Mouse (Mus musculus): Measurements from ENCODE around the gene Wnt16. TPM values are rescaled to one million over a fixed set of nuclear protein-coding genes. Genes with fewer than 3 reads are reported as not detected.

Wnt16 gene
- polyA plus RNA-seq, 1 experiment from 2014 or later = 2.0 TPM

- H3K9me3 ChIP-seq (replicated peaks) = no peaks in the 10 kb centered on the region
- ATAC-seq (ENCODE audit: insufficient number of reproducible peaks, low FRiP score) = no peak
- H3K27me3 ChIP-seq (replicated peaks) = no peaks in the 10 kb centered on the region
- no peak overlapping the region for H3K9ac ChIP-seq
- H3K4me3 ChIP-seq = no peak overlapping the region
- WGBS = 56% methylated on average over 14 of the region's 14 CpGs
- no peaks in the 10 kb centered on the region for H3K4me1 ChIP-seq (replicated peaks)
- no peaks in the 10 kb centered on the region for H3K36me3 ChIP-seq
- peak overlapping the region; percentile 24; the same call in 1 of the 2 replicates for H3K4me2 ChIP-seq
- H3K27ac ChIP-seq (ENCODE audit: poor library complexity, severe bottlenecking) = no peak overlapping the region
Observed at GRCm38 (mm10) chr6:22280217-22280861, 7.7 kb upstream of the Wnt16 start.

- whole genome bisulfite sequencing = 86% methylated on average over 4 of the region's 4 CpGs
- no peak for ATAC-seq (ENCODE audit: insufficient number of reproducible peaks, low FRiP score)
Observed at GRCm38 (mm10) chr6:22282405-22282804, 5.6 kb upstream of the Wnt16 start.

GRCm38 (mm10) chr6:22288737-22289460 lies 872 bp downstream of the Wnt16 start:
- WGBS = 1% methylated on average over 38 of the region's 38 CpGs
- peaks cover 40% of the 10 kb centered on the region for H3K27me3 ChIP-seq (replicated peaks)
- 0 out of 2 replicates have a peak, but pooled peaks have one; percentile 22 for ATAC-seq (ENCODE audit: insufficient number of reproducible peaks, low FRiP score)

More at GRCm38 (mm10) chr6:22282405-22282804, 5.6 kb upstream of the Wnt16 start:
- no peak overlapping the region for H3K4me2 ChIP-seq
- H3K36me3 ChIP-seq = no peaks in the 10 kb centered on the region
- no peak overlapping the region for H3K27ac ChIP-seq (ENCODE audit: poor library complexity, severe bottlenecking)
- H3K9me3 ChIP-seq (replicated peaks) = no peaks in the 10 kb centered on the region
- H3K4me1 ChIP-seq (replicated peaks) = no peaks in the 10 kb centered on the region
- no peak overlapping the region for H3K4me3 ChIP-seq
- H3K9ac ChIP-seq = no peak overlapping the region
- peaks cover 10% of the 10 kb centered on the region for H3K27me3 ChIP-seq (replicated peaks)

DNA sequence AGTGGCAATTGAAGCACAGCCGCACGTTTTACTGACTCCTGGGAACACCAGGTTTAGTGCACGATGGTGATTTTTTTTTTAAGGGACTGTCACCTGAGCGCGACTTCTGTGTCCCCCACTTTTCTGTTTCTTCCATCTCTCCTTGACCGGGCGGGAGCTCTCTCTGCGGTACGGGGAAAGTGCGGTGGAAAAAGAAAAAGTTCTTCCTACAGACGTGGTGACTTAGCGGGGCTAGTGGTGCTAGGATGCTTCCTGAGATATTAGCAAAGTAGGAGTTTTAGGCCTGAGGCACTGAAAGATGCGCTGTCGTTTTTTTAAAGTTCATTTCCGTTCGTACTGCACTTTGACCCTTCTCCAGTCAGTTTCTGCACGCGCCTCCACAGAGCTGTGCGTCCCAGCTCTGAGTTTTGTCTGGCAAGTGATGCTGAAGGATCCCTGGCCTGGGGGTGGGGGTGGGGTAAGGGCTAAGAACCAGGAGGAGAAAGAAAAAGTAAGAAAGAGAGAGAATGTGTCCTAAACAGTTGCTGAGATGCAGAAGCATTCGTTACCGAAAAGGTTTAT lies 1.5 kb downstream of the Wnt16 start:
- 4% methylated on average over 21 of the region's 21 CpGs for WGBS
- H3K27ac ChIP-seq (ENCODE audit: poor library complexity, severe bottlenecking) = no peak overlapping the region
- no peaks in the 10 kb centered on the region for H3K36me3 ChIP-seq
- peak overlapping the region; percentile 61; the same call in 1 of the 2 replicates for H3K9ac ChIP-seq
- peaks cover 40% of the 10 kb centered on the region for H3K27me3 ChIP-seq (replicated peaks)
- H3K4me3 ChIP-seq = peak overlapping the region; percentile 56
- ATAC-seq (ENCODE audit: insufficient number of reproducible peaks, low FRiP score) = no peak
- H3K4me2 ChIP-seq = peak overlapping the region; percentile 97
- H3K4me1 ChIP-seq (replicated peaks) = peaks cover 21% of the 10 kb centered on the region
- H3K9me3 ChIP-seq (replicated peaks) = no peaks in the 10 kb centered on the region

More at GRCm38 (mm10) chr6:22288737-22289460, 872 bp downstream of the Wnt16 start:
- Histone ChIP-seq H3K9me3 (replicated peaks) (no peaks in the 10 kb centered on the region), H3K4me1 (replicated peaks) (peaks cover 21% of the 10 kb centered on the region), H3K27ac (ENCODE audit: poor library complexity, severe bottlenecking) (no peak overlapping the region), H3K4me2 (peak overlapping the region; percentile 97), H3K4me3 (peak overlapping the region; percentile 56), H3K36me3 (no peaks in the 10 kb centered on the region), H3K9ac (peak overlapping the region; percentile 61)

DNA sequence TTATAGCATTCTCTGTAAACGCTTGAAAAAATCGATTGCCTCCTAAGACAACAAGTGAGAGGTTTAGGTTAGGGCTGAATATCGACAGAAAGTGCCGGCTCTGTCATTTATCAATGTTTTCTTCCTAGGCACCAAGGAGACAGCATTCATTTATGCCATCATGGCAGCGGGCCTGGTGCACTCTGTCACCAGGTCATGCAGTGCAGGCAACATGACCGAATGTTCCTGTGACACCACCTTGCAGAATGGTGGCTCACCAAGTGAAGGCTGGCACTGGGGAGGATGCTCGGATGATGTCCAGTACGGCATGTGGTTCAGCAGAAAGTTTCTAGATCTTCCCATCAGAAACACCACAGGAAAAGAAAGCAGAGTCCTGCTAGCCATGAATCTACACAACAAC lies 2.8 kb downstream of the Wnt16 start:
- H3K4me3 ChIP-seq = no peak overlapping the region
- peaks cover 21% of the 10 kb centered on the region for H3K4me1 ChIP-seq (replicated peaks)
- 65% methylated on average over 8 of the region's 8 CpGs for WGBS
- no peak for ATAC-seq (ENCODE audit: insufficient number of reproducible peaks, low FRiP score)
- H3K4me2 ChIP-seq = no peak overlapping the region
- no peak overlapping the region for H3K9ac ChIP-seq
- peaks cover 40% of the 10 kb centered on the region for H3K27me3 ChIP-seq (replicated peaks)
- no peak overlapping the region for H3K27ac ChIP-seq (ENCODE audit: poor library complexity, severe bottlenecking)
- no peaks in the 10 kb centered on the region for H3K9me3 ChIP-seq (replicated peaks)
- H3K36me3 ChIP-seq = no peaks in the 10 kb centered on the region

DNA sequence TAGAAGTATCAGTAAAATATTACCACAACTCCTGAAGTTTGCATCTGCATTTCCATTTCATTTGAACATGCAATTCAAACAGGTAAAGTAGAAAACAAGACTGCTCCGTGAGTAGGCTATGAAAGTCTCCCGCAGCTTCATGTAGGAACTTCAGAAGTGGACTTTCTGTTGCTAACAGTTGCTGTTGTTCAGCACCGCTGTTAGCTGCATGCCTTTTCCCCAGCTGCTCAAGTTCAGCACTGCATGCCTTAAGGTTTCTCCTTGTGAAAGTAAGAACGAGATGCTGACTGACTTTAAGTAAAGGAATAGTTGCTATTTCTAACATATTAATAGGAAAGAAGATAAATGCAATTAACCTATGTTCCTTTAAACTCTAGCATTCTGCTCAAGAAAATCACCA lies 4.0 kb downstream of the Wnt16 start:
- Histone ChIP-seq H3K4me3 (no peak overlapping the region), H3K4me1 (replicated peaks) (peaks cover 21% of the 10 kb centered on the region), H3K27me3 (replicated peaks) (peaks cover 37% of the 10 kb centered on the region), H3K36me3 (no peaks in the 10 kb centered on the region), H3K9ac (no peak overlapping the region), H3K27ac (ENCODE audit: poor library complexity, severe bottlenecking) (no peak overlapping the region), H3K4me2 (no peak overlapping the region), H3K9me3 (replicated peaks) (no peaks in the 10 kb centered on the region)
- 33% methylated on average over 4 of the region's 4 CpGs for WGBS
- no peak for ATAC-seq (ENCODE audit: insufficient number of reproducible peaks, low FRiP score)

GRCm38 (mm10) chr6:22293922-22294321 lies 5.9 kb downstream of the Wnt16 start:
- H3K27ac ChIP-seq (ENCODE audit: poor library complexity, severe bottlenecking) = no peak overlapping the region
- no peak overlapping the region for H3K4me3 ChIP-seq
- H3K27me3 ChIP-seq (replicated peaks) = peaks cover 19% of the 10 kb centered on the region
- no peak for ATAC-seq (ENCODE audit: insufficient number of reproducible peaks, low FRiP score)
- H3K36me3 ChIP-seq = no peaks in the 10 kb centered on the region
- peaks cover 13% of the 10 kb centered on the region for H3K4me1 ChIP-seq (replicated peaks)
- 69% methylated on average over 3 of the region's 3 CpGs for WGBS
- no peak overlapping the region for H3K4me2 ChIP-seq
- H3K9me3 ChIP-seq (replicated peaks) = no peaks in the 10 kb centered on the region
- no peak overlapping the region for H3K9ac ChIP-seq

- H3K27ac ChIP-seq (ENCODE audit: poor library complexity, severe bottlenecking) = no peak overlapping the region
- H3K4me2 ChIP-seq = no peak overlapping the region
- H3K9me3 ChIP-seq (replicated peaks) = no peaks in the 10 kb centered on the region
- peaks cover 3% of the 10 kb centered on the region; the same call in 1 of the 2 replicates for H3K27me3 ChIP-seq (replicated peaks)
- H3K9ac ChIP-seq = no peak overlapping the region
- WGBS = 66% methylated on average over 6 of the region's 6 CpGs
- H3K4me1 ChIP-seq (replicated peaks) = peaks cover 5% of the 10 kb centered on the region
- ATAC-seq (ENCODE audit: insufficient number of reproducible peaks, low FRiP score) = no peak
- H3K36me3 ChIP-seq = no peaks in the 10 kb centered on the region
- H3K4me3 ChIP-seq = no peak overlapping the region
Observed at GRCm38 (mm10) chr6:22297028-22297427, 9.0 kb downstream of the Wnt16 start.

DNA sequence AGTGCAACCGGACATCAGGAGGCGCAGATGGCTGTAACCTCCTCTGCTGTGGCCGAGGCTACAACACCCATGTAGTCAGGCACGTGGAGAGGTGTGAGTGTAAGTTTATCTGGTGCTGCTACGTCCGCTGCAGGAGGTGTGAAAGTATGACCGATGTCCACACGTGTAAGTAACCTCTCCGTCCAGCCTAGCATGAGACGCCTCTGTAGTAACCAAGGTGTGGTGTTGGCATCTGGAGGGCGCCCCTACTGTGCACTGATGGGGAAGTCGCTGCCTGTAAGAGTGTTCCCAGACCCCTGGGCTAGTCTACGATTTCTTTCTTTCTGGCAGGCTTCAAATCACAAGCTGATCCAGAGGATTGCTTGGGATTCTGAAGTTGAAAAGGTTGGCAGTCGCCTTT lies 10.0 kb downstream of the Wnt16 start:
- H3K4me2 ChIP-seq = peak overlapping the region; percentile 19; the same call in 1 of the 2 replicates
- no peak overlapping the region for H3K4me3 ChIP-seq
- no peak for ATAC-seq (ENCODE audit: insufficient number of reproducible peaks, low FRiP score)

DNA sequence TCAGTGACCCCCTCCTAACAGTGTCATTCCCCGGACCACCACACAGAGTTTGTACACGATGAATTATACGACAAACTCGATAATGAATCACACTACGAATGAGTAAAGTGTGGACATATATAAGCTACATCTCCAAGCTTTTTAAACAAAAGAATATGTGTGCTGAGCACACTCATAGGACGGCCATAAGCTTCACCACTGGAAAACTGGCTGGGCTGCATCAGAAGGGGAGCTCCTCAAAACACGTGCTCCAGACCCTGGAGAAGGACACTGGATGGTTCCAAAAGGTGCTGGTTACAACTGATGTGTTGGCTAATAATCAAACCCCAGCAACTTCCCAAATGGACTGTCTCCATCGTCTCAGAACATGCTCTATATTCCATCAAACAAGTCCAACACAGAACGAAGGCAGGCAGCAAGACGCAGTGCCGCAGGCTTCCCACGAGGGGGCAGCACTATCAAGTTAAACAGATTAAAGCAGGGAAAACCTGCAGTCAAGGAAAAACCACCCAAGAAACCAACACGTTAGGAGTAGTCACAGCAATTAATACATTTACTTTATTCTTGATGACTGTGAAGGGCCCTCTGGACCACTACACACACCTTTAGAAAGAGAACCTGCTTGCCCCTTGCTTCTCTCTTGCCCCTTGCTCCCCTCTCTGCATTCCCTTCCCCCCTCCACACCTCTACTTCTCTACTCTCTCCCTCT lies 37.5 kb downstream of the Wnt16 start:
- no peaks in the 10 kb centered on the region for H3K9me3 ChIP-seq (replicated peaks)
- H3K4me2 ChIP-seq = no peak overlapping the region
- no peak overlapping the region for H3K27ac ChIP-seq (ENCODE audit: poor library complexity, severe bottlenecking)
- ATAC-seq (ENCODE audit: insufficient number of reproducible peaks, low FRiP score) = no peak
- no peaks in the 10 kb centered on the region for H3K27me3 ChIP-seq (replicated peaks)
- no peak overlapping the region for H3K9ac ChIP-seq
- H3K36me3 ChIP-seq = peaks cover 26% of the 10 kb centered on the region
- WGBS = 62% methylated on average over 13 of the region's 13 CpGs
- 0 out of 2 replicates have a peak, but pooled peaks cover 9% of the 10 kb centered on the region for H3K4me1 ChIP-seq (replicated peaks)
- H3K4me3 ChIP-seq = no peak overlapping the region

More for the DNA sequence above, 10.0 kb downstream of the Wnt16 start:
- Histone ChIP-seq H3K9me3 (replicated peaks) (no peaks in the 10 kb centered on the region), H3K36me3 (no peaks in the 10 kb centered on the region), H3K4me1 (replicated peaks) (peaks cover 5% of the 10 kb centered on the region), H3K9ac (no peak overlapping the region), H3K27ac (ENCODE audit: poor library complexity, severe bottlenecking) (no peak overlapping the region), H3K27me3 (replicated peaks) (peaks cover 3% of the 10 kb centered on the region; the same call in 1 of the 2 replicates)
- 34% methylated on average over 14 of the region's 14 CpGs for WGBS

- no peak for ATAC-seq (ENCODE audit: insufficient number of reproducible peaks, low FRiP score)
- Histone ChIP-seq H3K27ac (ENCODE audit: poor library complexity, severe bottlenecking) (no peak overlapping the region), H3K9me3 (replicated peaks) (no peaks in the 10 kb centered on the region), H3K27me3 (replicated peaks) (no peaks in the 10 kb centered on the region), H3K9ac (no peak overlapping the region), H3K4me2 (no peak overlapping the region), H3K4me1 (replicated peaks) (0 out of 2 replicates have a peak, but pooled peaks cover 9% of the 10 kb centered on the region), H3K36me3 (peaks cover 19% of the 10 kb centered on the region), H3K4me3 (no peak overlapping the region)
- 77% methylated on average over 4 of the region's 4 CpGs for WGBS
Observed at GRCm38 (mm10) chr6:22326289-22326688, 38.3 kb downstream of the Wnt16 start.
